Mouse (Mus musculus) MEL (cell line): Measurements from ENCODE around the gene Adad1. TPM values are rescaled to one million over a fixed set of nuclear protein-coding genes. Genes with fewer than 3 reads are reported as not detected.

Experiments
- DNase-seq: peaks from one replicate; pipeline ENCODE4 v3.0.0; 2011; ENCODE audit warnings: low read depth, low spot score
- H3K27ac ChIP-seq: 2 replicates; pipeline ENCODE4 v1.5.1; 2012; ENCODE audit warnings: low read depth, mild to moderate bottlenecking, control low read depth, low read length, moderate library complexity; ENCODE audit not compliant: control insufficient read depth
- H3K27me3 ChIP-seq, 2 experiments: fragments of 150-350 bp in 1 of 2; sonication (generic) in 1 of 2; 2 replicates each; pipeline ENCODE4 v1.6.1; 2012; ENCODE audit warnings: low read length in 2 of 2, mild to moderate bottlenecking in 2 of 2, improper control_type of control experiment in 1 of 2, moderate library complexity in 1 of 2; ENCODE audit not compliant: insufficient read depth in 2 of 2, control insufficient read depth in 1 of 2
- H3K36me3 ChIP-seq, 2 experiments: 2 replicates each; pipeline ENCODE4 v1.6.1; 2012 to 2014; ENCODE audit warnings: low read length in 2 of 2, improper control_type of control experiment in 1 of 2, inconsistent platforms in 1 of 2, mild to moderate bottlenecking in 1 of 2; ENCODE audit not compliant: insufficient read depth in 2 of 2, control insufficient read depth in 1 of 2
- H3K4me1 ChIP-seq, 2 experiments: fragments of 150-350 bp in 1 of 2; sonication (generic) in 1 of 2; 2 replicates each; pipeline ENCODE4 v1.6.1; 2012; ENCODE audit warnings: low read length in 2 of 2, improper control_type of control experiment in 1 of 2, mild to moderate bottlenecking in 1 of 2; ENCODE audit not compliant: insufficient read depth in 2 of 2, control insufficient read depth in 1 of 2
- H3K4me3 ChIP-seq, 2 experiments: fragments of 150-350 bp in 1 of 2; sonication (generic) in 1 of 2; 2 replicates each; pipeline ENCODE4 v1.5.1; 2012; ENCODE audit warnings: low read depth in 2 of 2, low read length in 2 of 2, mild to moderate bottlenecking in 2 of 2, moderate library complexity in 2 of 2, control low read depth in 1 of 2, improper control_type of control experiment in 1 of 2; ENCODE audit not compliant: control insufficient read depth in 1 of 2, insufficient read depth in 1 of 2
- H3K79me2 ChIP-seq: 2 replicates; pipeline ENCODE4 v1.6.1; 2012; ENCODE audit warnings: mild to moderate bottlenecking, low read length, moderate library complexity; ENCODE audit not compliant: control insufficient read depth, poor library complexity, insufficient read depth
- H3K9ac ChIP-seq: 2 replicates; pipeline ENCODE4 v1.6.1; 2012; ENCODE audit warnings: low read depth, mild to moderate bottlenecking, control low read depth, low read length, moderate library complexity; ENCODE audit not compliant: control insufficient read depth, poor library complexity, severe bottlenecking
- H3K9me3 ChIP-seq: fragments of 150-350 bp; sonication (generic); replicated peaks from 2 replicates; pipeline ENCODE4 v1.6.1; 2012; ENCODE audit warnings: mild to moderate bottlenecking, low read length, improper control_type of control experiment, moderate library complexity; ENCODE audit not compliant: insufficient read depth
- BHLHE40 ChIP-seq: IDR thresholded peaks from 2 replicates; pipeline ENCODE4 v1.6.1; 2012; ENCODE audit warnings: low read depth, mild to moderate bottlenecking, inconsistent platforms, low read length, improper control_type of control experiment, borderline replicate concordance
- CHD2 ChIP-seq: IDR thresholded peaks from 2 replicates; pipeline ENCODE4 v1.6.1; 2011; ENCODE audit warnings: low read length, improper control_type of control experiment
- CTCF ChIP-seq, 3 experiments: IDR thresholded peaks in 2 of 3; conservative IDR thresholded peaks in 1 of 3; 2 replicates each; pipeline ENCODE4 v1.5.1; 2011 to 2012; ENCODE audit warnings: low read length in 3 of 3, low read depth in 2 of 3, mild to moderate bottlenecking in 2 of 3, improper control_type of control experiment in 1 of 3, inconsistent platforms in 1 of 3, mixed read lengths in 1 of 3, moderate library complexity in 1 of 3; ENCODE audit not compliant: control insufficient read depth in 1 of 3, insufficient read depth in 1 of 3, poor library complexity in 1 of 3, severe bottlenecking in 1 of 3
- EP300 ChIP-seq, 2 experiments: IDR thresholded peaks; 2 replicates each; pipeline ENCODE4 v1.6.1; 2011; ENCODE audit warnings: improper control_type of control experiment in 2 of 2, low read length in 2 of 2, low read depth in 1 of 2, mild to moderate bottlenecking in 1 of 2
- GABPA ChIP-seq: IDR thresholded peaks from 2 replicates; pipeline ENCODE4 v1.6.1; 2012; ENCODE audit warnings: low read depth, mild to moderate bottlenecking, inconsistent platforms, low read length, improper control_type of control experiment, moderate library complexity
- GATA1 ChIP-seq: IDR thresholded peaks from 2 replicates; pipeline ENCODE4 v1.6.1; 2011; ENCODE audit warnings: low read depth, low read length, improper control_type of control experiment
- HCFC1 ChIP-seq: IDR thresholded peaks from 2 replicates; pipeline ENCODE4 v1.6.1; 2012; ENCODE audit warnings: low read depth, mild to moderate bottlenecking, inconsistent platforms, low read length, improper control_type of control experiment, moderate library complexity
- MEF2A ChIP-seq: IDR thresholded peaks from 2 replicates; pipeline ENCODE4 v1.6.1; 2014; ENCODE audit warnings: low read depth, mild to moderate bottlenecking, inconsistent platforms, low read length, improper control_type of control experiment; ENCODE audit not compliant: poor library complexity, insufficient replicate concordance, severe bottlenecking; ENCODE audit errors: extremely low read depth
- MXI1 ChIP-seq: IDR thresholded peaks from 2 replicates; pipeline ENCODE4 v1.6.1; 2011; ENCODE audit warnings: mild to moderate bottlenecking, low read depth, low read length, improper control_type of control experiment
- MYC ChIP-seq: IDR thresholded peaks from 2 replicates; pipeline ENCODE4 v1.6.1; 2011; ENCODE audit warnings: low read depth, mild to moderate bottlenecking, low read length, improper control_type of control experiment, moderate library complexity
- NELFE ChIP-seq: IDR thresholded peaks from 2 replicates; pipeline ENCODE4 v1.6.1; 2011; ENCODE audit warnings: low read depth, low read length, improper control_type of control experiment
- NRF1 ChIP-seq: IDR thresholded peaks from 2 replicates; pipeline ENCODE4 v1.6.1; 2014; ENCODE audit warnings: low read depth, mild to moderate bottlenecking, inconsistent platforms, low read length, improper control_type of control experiment, moderate library complexity; ENCODE audit not compliant: poor library complexity, insufficient read depth, severe bottlenecking
- POLR2A ChIP-seq, 2 experiments: IDR thresholded peaks; 2 replicates each; pipeline ENCODE4 v1.6.1; 2011 to 2012; ENCODE audit warnings: low read length in 2 of 2, mild to moderate bottlenecking in 2 of 2, control low read depth in 1 of 2, improper control_type of control experiment in 1 of 2, low read depth in 1 of 2, moderate library complexity in 1 of 2; ENCODE audit not compliant: control insufficient read depth in 1 of 2, insufficient read depth in 1 of 2, poor library complexity in 1 of 2
- RAD21 ChIP-seq: IDR thresholded peaks from 2 replicates; pipeline ENCODE4 v1.6.1; 2011; ENCODE audit warnings: mild to moderate bottlenecking, low read depth, low read length, improper control_type of control experiment
- TBP ChIP-seq: IDR thresholded peaks from 2 replicates; pipeline ENCODE4 v1.8.0; 2011; ENCODE audit warnings: low read depth, low read length, improper control_type of control experiment
- TCF12 ChIP-seq: IDR thresholded peaks from 2 replicates; pipeline ENCODE4 v1.6.1; 2014; ENCODE audit warnings: low read depth, mild to moderate bottlenecking, inconsistent platforms, low read length, improper control_type of control experiment, moderate library complexity
- UBTF ChIP-seq: IDR thresholded peaks from 2 replicates; pipeline ENCODE4 v1.6.1; 2012; ENCODE audit warnings: low read depth, mild to moderate bottlenecking, inconsistent platforms, low read length, improper control_type of control experiment, moderate library complexity, borderline replicate concordance; ENCODE audit not compliant: insufficient read depth
- USF1 ChIP-seq: IDR thresholded peaks from 2 replicates; pipeline ENCODE4 v1.6.1; 2014; ENCODE audit warnings: low read depth, mild to moderate bottlenecking, inconsistent platforms, low read length, improper control_type of control experiment, moderate library complexity
- ZKSCAN1 ChIP-seq: IDR thresholded peaks from 2 replicates; pipeline ENCODE4 v1.6.1; 2012; ENCODE audit warnings: low read depth, mild to moderate bottlenecking, inconsistent platforms, low read length, improper control_type of control experiment, moderate library complexity
- ZMIZ1 ChIP-seq: IDR thresholded peaks from 2 replicates; pipeline ENCODE4 v1.6.1; 2012; ENCODE audit warnings: low read depth, mild to moderate bottlenecking, inconsistent platforms, low read length, improper control_type of control experiment, moderate library complexity
- polyA plus RNA-seq, 2 experiments: library from polyadenylated mRNA; stranded (reverse) in 1 of 2; unstranded in 1 of 2; fragments of >175 nt in 1 of 2; fragments of >200 nt in 1 of 2; gene quantifications; 2 replicates each; pipeline versions ENCODE4 v1.2.1 to v1.2.4; 2012; ENCODE audit warnings: low replicate concordance in 2 of 2, low read depth in 1 of 2; ENCODE audit not compliant: insufficient read length in 2 of 2, insufficient read depth in 1 of 2, missing spikeins in 1 of 2
- total RNA-seq: library from RNA; depleted of rRNA; stranded (reverse); fragments of 300-350 nt; gene quantifications from 2 replicates; pipeline ENCODE4 v1.2.3, GENCODE M21; 2012

Adad1 gene
- total and polyA plus RNA-seq, 3 experiments, result not detected

DNA sequence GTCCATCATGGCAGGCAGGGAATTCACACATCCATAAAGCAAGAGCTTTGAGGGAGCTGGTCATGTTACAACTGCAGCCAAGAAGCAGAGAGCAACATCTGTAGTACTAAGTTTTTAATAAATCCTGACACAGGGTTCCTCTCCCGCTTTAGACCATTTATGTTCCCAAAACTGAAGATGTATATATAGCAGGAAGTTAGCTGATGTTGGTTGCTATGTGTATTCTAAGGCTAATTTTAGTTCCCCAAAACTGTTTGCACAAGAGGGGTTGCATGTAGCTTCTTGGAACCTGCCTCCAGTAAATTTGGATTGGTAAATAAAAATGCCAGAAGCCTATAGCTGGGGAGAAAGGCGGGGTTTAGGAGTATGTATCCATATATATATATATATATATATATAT lies 78.5 kb downstream of the Adad1 start:
- H3K4me3 ChIP-seq, result no peak overlapping the region
- no peaks in the 10 kb centered on the region for H3K36me3 ChIP-seq
- H3K79me2 ChIP-seq, result no peaks in the 10 kb centered on the region
- H3K9me3 ChIP-seq, result no peaks in the 10 kb centered on the region
- no peaks in the 10 kb centered on the region for H3K4me1 ChIP-seq
- H3K27ac ChIP-seq, result no peak overlapping the region
- TF ChIP-seq TCF12 (no peak), BHLHE40 (no peak), TBP (no peak), POLR2A (IDR thresholded peaks at IDR 0.05; ENCODE audit: control insufficient read depth in 1 of 2, insufficient read depth in 1 of 2, low read depth in 1 of 2, low read length in 2 of 2, poor library complexity in 1 of 2) (no peak), NRF1 (no peak), CTCF (IDR thresholded peaks at IDR 0.05 in 2 of 3, conservative IDR thresholded peaks at IDR 0.05 in 1 of 3; ENCODE audit: control insufficient read depth in 1 of 3, insufficient read depth in 1 of 3, low read depth in 2 of 3, low read length in 3 of 3, poor library complexity in 1 of 3, severe bottlenecking in 1 of 3) (no peak), EP300 (IDR thresholded peaks at IDR 0.05; ENCODE audit: low read depth in 1 of 2, low read length in 2 of 2) (no peak), GATA1 (no peak), MXI1 (no peak), ZMIZ1 (no peak), MYC (no peak), HCFC1 (no peak), UBTF (no peak), CHD2 (no peak), ZKSCAN1 (no peak), NELFE (no peak), RAD21 (no peak)
- no peak overlapping the region for H3K9ac ChIP-seq
- H3K27me3 ChIP-seq, result peaks cover 0 to 2% of the 10 kb centered on the region in 2 experiments; a peak in 3 of 4 replicates
- no peak for DNase-seq

DNA sequence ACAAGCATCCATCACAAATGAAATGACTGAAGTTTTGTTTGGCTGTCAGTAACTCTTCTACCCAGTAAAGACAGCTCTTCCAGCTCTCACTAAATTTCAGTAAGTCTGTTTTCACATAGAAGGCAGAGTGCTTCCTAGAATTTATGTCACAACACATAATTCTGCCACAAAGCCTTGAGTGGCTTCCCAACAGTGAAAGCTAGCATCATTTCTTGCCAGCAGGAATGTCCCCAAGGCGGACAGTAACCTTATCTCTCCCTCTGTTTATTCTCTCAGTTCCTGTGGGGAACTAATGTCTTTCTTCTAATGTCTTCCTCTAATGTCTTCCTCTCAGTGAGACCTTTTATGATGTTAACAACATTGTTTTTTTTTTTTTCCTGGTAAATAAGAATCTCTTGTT lies 81.7 kb downstream of the Adad1 start:
- TF ChIP-seq EP300 (IDR thresholded peaks at IDR 0.05; ENCODE audit: low read depth in 1 of 2, low read length in 2 of 2) (no peak), USF1 (no peak), HCFC1 (no peak), NRF1 (no peak), MEF2A (no peak), GABPA (no peak), TCF12 (no peak)
- Histone ChIP-seq H3K27me3 (peaks cover 0 to 2% of the 10 kb centered on the region in 2 experiments; a peak in 1 of 4 replicates), H3K9ac (no peak overlapping the region), H3K27ac (no peak overlapping the region), H3K4me1 (no peaks in the 10 kb centered on the region), H3K4me3 (no peak overlapping the region), H3K79me2 (no peaks in the 10 kb centered on the region), H3K9me3 (no peaks in the 10 kb centered on the region), H3K36me3 (no peaks in the 10 kb centered on the region)
- no peak for DNase-seq
